Mouse (Mus musculus) embryonic facial prominence, embryonic 13.5 days (tissue): ENCODE results near the gene Spaca5. TPM values are rescaled to one million over a fixed set of nuclear protein-coding genes. Genes with fewer than 3 reads are reported as not detected.
A peak's percentile ranks its signal among the peaks of the same experiment; 100 is the strongest.

Source experiments
- ATAC-seq: fragments of 200-750 bp; cut with Nextera tagmentation; 2 replicates; pipeline ENCODE4 v1.8.0; 2017; ENCODE audit warnings: low read depth; ENCODE audit not compliant: insufficient number of reproducible peaks, insufficient read depth, low FRiP score, low TSS enrichment
- H3K27ac ChIP-seq: fragments of 300-500 bp; sonication (generic); 2 replicates; pipeline ENCODE4 v1.5.1; 2015; ENCODE audit warnings: moderate library complexity, mild to moderate bottlenecking, inconsistent platforms
- H3K27me3 ChIP-seq: fragments of 300-500 bp; sonication (generic); 2 replicates; pipeline ENCODE4 v1.6.1; 2015; ENCODE audit warnings: mild to moderate bottlenecking, inconsistent platforms
- H3K36me3 ChIP-seq: fragments of 300-500 bp; sonication (generic); 2 replicates; pipeline ENCODE4 v1.6.1; 2015; ENCODE audit warnings: mild to moderate bottlenecking, inconsistent platforms
- H3K4me1 ChIP-seq: fragments of 300-500 bp; sonication (generic); 2 replicates; pipeline ENCODE4 v1.6.1; 2015; ENCODE audit warnings: inconsistent platforms
- H3K4me2 ChIP-seq: fragments of 300-500 bp; sonication (generic); 2 replicates; pipeline ENCODE4 v1.6.1; 2015; ENCODE audit warnings: moderate library complexity, mild to moderate bottlenecking, inconsistent platforms
- H3K4me3 ChIP-seq: fragments of 300-500 bp; sonication (generic); 2 replicates; pipeline ENCODE4 v1.5.1; 2015; ENCODE audit warnings: mild to moderate bottlenecking, inconsistent platforms
- H3K9ac ChIP-seq: fragments of 300-500 bp; sonication (generic); 2 replicates; pipeline ENCODE4 v1.6.1; 2015; ENCODE audit warnings: mild to moderate bottlenecking, inconsistent platforms
- H3K9me3 ChIP-seq: fragments of 300-500 bp; sonication (generic); 2 replicates; pipeline ENCODE4 v1.6.1; 2016; ENCODE audit warnings: inconsistent platforms
- WGBS: fragments of 180-500 bp; shearing (Covaris S2); methylation state at CpG from one replicate; pipeline ENCODE4 v1.1.7; 2015; ENCODE audit warnings: mixed read lengths; 5-methylcytosine and 5-hydroxymethylcytosine counted together
- polyA plus RNA-seq: library from polyadenylated mRNA; unstranded; fragments of >200 nt; fragmentation: Nextera tagmentation; extraction: Ambion mirVana; gene quantifications from 2 replicates; pipeline ENCODE4 v1.2.1, GENCODE M21; 2015

Spaca5 gene
- polyA plus RNA-seq: not detected in 2 replicates

GRCm38 (mm10) chrX:21068106-21068505 lies at the start of gene Spaca5:
Gene Spaca5, plus strand, starts transcription at chrX:21068406.
- Histone ChIP-seq H3K4me2 (no peak within 1 kb of the TSS), H3K36me3 (no peaks in the 10 kb centered on the region), H3K9me3 (no peaks in the 10 kb centered on the region), H3K4me3 (no peak within 1 kb of the TSS), H3K27me3 (no peaks in the 10 kb centered on the region), H3K4me1 (no peaks in the 10 kb centered on the region), H3K27ac (no peak within 1 kb of the TSS), H3K9ac (no peak within 1 kb of the TSS)
- no peak for ATAC-seq

GRCm38 (mm10) chrX:21061460-21061859 lies 6.7 kb upstream of the Spaca5 start:
- no peak for ATAC-seq
- no peaks in the 10 kb centered on the region for H3K27me3 ChIP-seq
- peak overlapping the region; percentile 53 for H3K4me3 ChIP-seq
- peak overlapping the region; percentile 56 for H3K4me2 ChIP-seq
- 22% methylated on average over 9 of the region's 9 CpGs for WGBS
- H3K36me3 ChIP-seq: no peaks in the 10 kb centered on the region
- H3K9ac ChIP-seq: peak overlapping the region; percentile 66
- no peaks in the 10 kb centered on the region for H3K4me1 ChIP-seq
- H3K9me3 ChIP-seq: no peaks in the 10 kb centered on the region
- no peak overlapping the region for H3K27ac ChIP-seq

- Histone ChIP-seq H3K4me3 (peak within 1 kb of the TSS; percentile 53), H3K27ac (no peak within 1 kb of the TSS), H3K9ac (peak within 1 kb of the TSS; percentile 66), H3K4me1 (no peaks in the 10 kb centered on the region), H3K4me2 (peak within 1 kb of the TSS; percentile 56), H3K36me3 (no peaks in the 10 kb centered on the region), H3K27me3 (no peaks in the 10 kb centered on the region), H3K9me3 (no peaks in the 10 kb centered on the region)
- WGBS: 22% methylated on average over 25 of the region's 25 CpGs
- peak; percentile 80 for ATAC-seq
These were observed 6.2 kb upstream of the Spaca5 start, which contains the start of gene Zfp182 for GRCm38 (mm10) chrX:21061866-21062543. Gene Zfp182, minus strand, starts transcription at chrX:21062316.

DNA sequence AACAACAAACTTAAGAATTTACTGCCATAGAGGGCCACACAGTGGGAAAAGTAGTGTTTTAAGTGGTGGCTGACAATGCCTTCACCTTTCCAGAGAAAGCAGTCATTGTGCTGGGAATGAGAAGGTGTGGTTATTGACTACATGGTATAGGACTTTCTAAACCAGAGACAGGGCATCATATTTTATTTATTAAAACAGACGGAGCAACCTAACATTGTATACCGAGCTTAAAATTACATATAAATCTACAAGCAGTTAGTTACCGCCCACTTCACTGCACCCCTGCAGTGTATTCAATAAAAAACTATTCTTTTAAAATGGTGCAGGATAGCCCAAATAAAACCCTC lies 5.7 kb upstream of the Spaca5 start:
- no peaks in the 10 kb centered on the region for H3K27me3 ChIP-seq
- no peaks in the 10 kb centered on the region for H3K9me3 ChIP-seq
- no peaks in the 10 kb centered on the region for H3K36me3 ChIP-seq
- 65% methylated on average over 3 of the region's 3 CpGs for WGBS
- no peak overlapping the region for H3K27ac ChIP-seq
- no peak overlapping the region for H3K9ac ChIP-seq
- H3K4me2 ChIP-seq: peak overlapping the region; percentile 56
- H3K4me1 ChIP-seq: no peaks in the 10 kb centered on the region
- no peak for ATAC-seq
- H3K4me3 ChIP-seq: peak overlapping the region; percentile 53; the same call in 1 of the 2 replicates

GRCm38 (mm10) chrX:21088645-21088982 lies 20.4 kb downstream of the Spaca5 start:
- ATAC-seq: no peak
- Histone ChIP-seq H3K4me3 (peak overlapping the region; percentile 44), H3K9ac (peak overlapping the region; percentile 64), H3K4me1 (no peaks in the 10 kb centered on the region), H3K9me3 (no peaks in the 10 kb centered on the region), H3K27me3 (no peaks in the 10 kb centered on the region), H3K36me3 (peaks cover 5% of the 10 kb centered on the region; the same call in 1 of the 2 replicates), H3K4me2 (peak overlapping the region; percentile 55), H3K27ac (peak overlapping the region; percentile 86; the same call in 1 of the 2 replicates)
- WGBS: 34% methylated on average over 6 of the region's 6 CpGs

GRCm38 (mm10) chrX:21088983-21089866 lies 21.0 kb downstream of the Spaca5 start, which contains the start of gene Zfp300:
Gene Zfp300, minus strand, starts transcription at chrX:21089527.
- Histone ChIP-seq H3K4me1 (no peaks in the 10 kb centered on the region), H3K27ac (peak within 1 kb of the TSS; percentile 86), H3K36me3 (no peaks in the 10 kb centered on the region), H3K4me2 (peak within 1 kb of the TSS; percentile 55), H3K4me3 (peak within 1 kb of the TSS; percentile 44), H3K27me3 (no peaks in the 10 kb centered on the region), H3K9me3 (no peaks in the 10 kb centered on the region), H3K9ac (peak within 1 kb of the TSS; percentile 64)
- ATAC-seq: peak; percentile 75; the same call in 1 of the 2 replicates
- WGBS: 23% methylated on average over 27 of the region's 27 CpGs

DNA sequence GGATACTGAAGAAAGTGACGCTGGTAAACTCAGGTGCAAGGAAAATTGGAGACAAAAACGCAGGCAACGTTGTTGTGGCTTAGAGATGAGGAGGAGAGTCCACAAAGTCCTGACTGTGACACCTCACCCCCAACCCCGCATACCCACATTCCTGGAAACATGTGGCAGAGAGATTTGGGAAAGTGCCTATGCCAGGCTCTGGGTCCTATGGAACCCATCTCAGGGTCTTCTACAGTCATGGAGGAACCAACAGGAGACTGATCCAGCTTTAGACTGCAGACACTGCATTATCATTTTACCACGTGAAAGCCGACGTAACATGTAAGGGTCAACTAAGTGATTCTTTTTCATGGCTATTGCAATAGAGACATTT lies 21.6 kb downstream of the Spaca5 start:
- H3K9ac ChIP-seq: no peak overlapping the region
- peak overlapping the region; percentile 44 for H3K4me3 ChIP-seq
- peak overlapping the region; percentile 55 for H3K4me2 ChIP-seq
- no peaks in the 10 kb centered on the region for H3K9me3 ChIP-seq
- no peaks in the 10 kb centered on the region for H3K27me3 ChIP-seq
- no peaks in the 10 kb centered on the region for H3K36me3 ChIP-seq
- H3K4me1 ChIP-seq: no peaks in the 10 kb centered on the region
- H3K27ac ChIP-seq: peak overlapping the region; percentile 86; the same call in 1 of the 2 replicates
- 44% methylated on average over 7 of the region's 7 CpGs for WGBS
- ATAC-seq: no peak

- 79% methylated on average over 4 of the region's 4 CpGs for WGBS
- no peak for ATAC-seq
These were observed 47.3 kb downstream of the Spaca5 start, which contains the start of gene Ssxa1 for GRCm38 (mm10) chrX:21115520-21115919. Gene Ssxa1, plus strand, starts transcription at chrX:21115820.

More at GRCm38 (mm10) chrX:21115520-21115919, 47.3 kb downstream of the Spaca5 start, which contains the start of gene Ssxa1:
- Histone ChIP-seq H3K36me3 (no peaks in the 10 kb centered on the region), H3K9ac (no peak within 1 kb of the TSS), H3K27ac (no peak within 1 kb of the TSS), H3K9me3 (no peaks in the 10 kb centered on the region), H3K4me3 (no peak within 1 kb of the TSS), H3K4me2 (no peak within 1 kb of the TSS), H3K27me3 (no peaks in the 10 kb centered on the region), H3K4me1 (no peaks in the 10 kb centered on the region)

Other genes starting within 250 kb of the Spaca5 start
- gene Timp1, start 198.2 kb upstream of the Spaca5 start, polyA plus RNA-seq: 15.2 and 26.1 TPM in 2 replicates
- gene Syn1, start 147.4 kb upstream of the Spaca5 start, polyA plus RNA-seq: 0.36 and 0.87 TPM in 2 replicates
- 7.2 and 7.5 TPM in 2 replicates for gene Cfp, start 136.9 kb upstream of the Spaca5 start, polyA plus RNA-seq
- 18.1 and 19.3 TPM in 2 replicates for gene Elk1, start 117.8 kb upstream of the Spaca5 start, polyA plus RNA-seq
- 49.5 and 58.9 TPM in 2 replicates for gene Uxt, start 106.4 kb upstream of the Spaca5 start, polyA plus RNA-seq
- 8.3 and 8.7 TPM in 2 replicates for gene Zfp182, start 6.1 kb upstream of the Spaca5 start, polyA plus RNA-seq
- gene Zfp300, start 21.1 kb downstream of the Spaca5 start, polyA plus RNA-seq: 2.4 and 2.9 TPM in 2 replicates
- gene Ssxa1, start 47.4 kb downstream of the Spaca5 start, polyA plus RNA-seq: not detected in 2 replicates
- gene Gm21876, start 107.2 kb downstream of the Spaca5 start, polyA plus RNA-seq: not detected in 2 replicates